Mouse (Mus musculus): ENCODE results near the gene Crocc2.

Gene Crocc2

DNA sequence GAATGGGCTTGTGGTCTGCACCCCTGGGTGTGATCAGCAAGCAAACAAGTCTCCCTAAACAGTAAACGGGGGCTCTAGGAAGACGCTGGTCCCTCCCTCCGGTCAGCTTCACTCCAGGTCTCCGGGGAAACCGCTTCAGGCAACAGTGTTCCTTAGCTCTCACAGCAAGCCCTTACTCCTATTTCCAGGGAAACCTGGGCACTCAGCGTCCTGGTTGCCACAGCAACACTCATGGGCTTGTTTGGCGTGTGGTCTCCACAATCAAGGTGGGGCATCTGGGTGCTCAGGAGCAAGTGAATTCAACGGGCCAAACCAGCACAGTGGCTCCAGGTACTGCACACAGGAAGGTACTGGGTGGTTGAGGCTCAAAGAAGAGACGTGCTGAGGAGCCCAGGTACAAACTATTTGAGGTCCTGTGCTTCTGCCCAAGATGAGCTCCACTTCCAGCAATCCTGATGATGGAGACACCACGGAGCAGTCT is at the start of gene Crocc2:
Gene Crocc2, plus strand, starts transcription at position 431 of the 481 bp plus-strand sequence.
- DNase-seq: no peak

DNA sequence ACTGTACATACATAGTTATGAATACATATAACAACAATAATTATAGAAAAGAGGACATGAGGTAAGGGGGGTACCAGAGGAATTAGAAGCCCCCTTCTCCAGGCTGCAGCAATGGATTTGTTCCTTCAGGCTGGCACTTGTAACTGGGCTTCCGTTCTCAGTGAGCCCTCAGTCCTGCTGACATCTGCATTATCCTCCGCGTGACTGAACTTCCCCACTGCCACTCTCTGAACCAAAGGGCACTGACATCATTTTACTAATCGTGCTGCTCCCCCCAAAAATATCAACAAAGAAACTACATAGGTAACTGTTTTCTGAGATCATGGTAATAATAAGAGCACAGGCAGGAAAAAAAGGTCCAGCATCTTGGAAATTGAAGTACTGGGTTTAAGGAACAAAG is 49.7 kb upstream of the Crocc2 start:
- no peak for DNase-seq

DNA sequence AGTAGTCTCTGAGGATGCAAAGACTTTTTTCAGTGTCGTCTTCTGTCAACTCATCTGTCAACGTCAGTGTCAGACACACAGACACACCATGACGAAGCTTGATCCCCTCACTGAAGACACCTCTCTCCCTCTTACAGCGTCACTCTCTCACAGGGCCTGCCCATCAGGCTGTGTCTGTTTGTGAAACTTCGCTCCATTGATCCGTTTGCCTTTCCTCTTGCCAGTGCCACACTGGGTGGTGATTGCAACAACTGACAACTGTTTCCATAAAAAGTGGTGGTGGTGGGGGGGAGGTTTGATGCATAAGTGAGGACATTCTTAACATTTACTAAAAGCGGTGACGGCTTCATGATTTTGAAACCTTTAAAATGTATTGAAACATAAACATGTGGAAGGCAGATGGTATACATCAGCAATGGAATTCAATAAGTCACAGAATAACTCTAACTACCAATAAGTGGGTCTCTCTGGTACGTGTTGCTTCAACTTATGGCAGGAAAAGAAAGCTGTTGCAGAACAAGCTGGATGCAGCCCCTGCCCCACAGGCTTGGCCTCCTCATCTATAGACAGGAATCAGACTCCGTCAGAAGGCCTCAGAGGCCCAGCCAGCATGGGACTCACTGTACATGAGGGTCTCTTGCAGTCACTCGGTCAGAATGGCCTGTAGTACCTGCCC is 45.2 kb upstream of the Crocc2 start:
- no peak for DNase-seq

DNA sequence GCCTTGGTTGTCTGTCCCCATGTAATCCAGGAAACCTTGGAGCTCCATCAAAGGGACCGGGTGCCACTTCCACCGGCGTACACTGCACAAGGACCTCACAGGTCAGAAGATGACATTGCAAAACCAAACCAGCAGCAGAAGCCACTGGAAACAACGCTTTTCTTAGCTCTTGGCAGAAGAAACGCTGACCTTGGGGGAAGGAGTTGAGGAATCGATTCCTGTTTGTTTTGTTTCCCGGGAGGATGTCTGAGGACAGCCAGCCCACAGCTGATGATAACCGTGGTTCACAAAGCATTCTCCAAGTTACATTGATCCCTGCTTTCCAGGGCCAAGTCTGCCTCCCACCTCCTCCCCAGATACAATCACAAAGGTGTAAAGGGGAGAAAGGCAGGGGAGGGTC is 44.5 kb upstream of the Crocc2 start:
- no peak for DNase-seq

DNA sequence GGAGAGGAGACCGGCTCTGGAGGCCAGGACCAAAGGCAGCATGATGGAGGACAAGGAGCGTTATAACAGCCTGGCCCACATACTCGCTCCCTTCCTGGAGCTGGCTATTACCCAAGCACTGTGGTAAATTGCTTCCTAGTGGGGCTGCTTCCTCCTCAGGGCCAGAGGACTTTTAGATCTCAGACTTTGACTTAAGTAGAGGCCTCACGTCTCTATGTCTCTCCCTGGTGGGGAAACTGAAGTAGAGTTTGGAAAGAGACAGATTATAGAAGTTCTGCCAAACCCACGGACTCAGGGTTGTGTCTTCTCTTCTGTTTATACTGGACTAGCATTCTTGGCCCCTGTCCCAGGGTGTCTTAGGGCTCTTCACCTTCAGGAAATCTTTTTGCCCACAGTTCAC is 43.3 kb upstream of the Crocc2 start:
- DNase-seq: peak in 1 of 2 experiments; percentile 22

DNA sequence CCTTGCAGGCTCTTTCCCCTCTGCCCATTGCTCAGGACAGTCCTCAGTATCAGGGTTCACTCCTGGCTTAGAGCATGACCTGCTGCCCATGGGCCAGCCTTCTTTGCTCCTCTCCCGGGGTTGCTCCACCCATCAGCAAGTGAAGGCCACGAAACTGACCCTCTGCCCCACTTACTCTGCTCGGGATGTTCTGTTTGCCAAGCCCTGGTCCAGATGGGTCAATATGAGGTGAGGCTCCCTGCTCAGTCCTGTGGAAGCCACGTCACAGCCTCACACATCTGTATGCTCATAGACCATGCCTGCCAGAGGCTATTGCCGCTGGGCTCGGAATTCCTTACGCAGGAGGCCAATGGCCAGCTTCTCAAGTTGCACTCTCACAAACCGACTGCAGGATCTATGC is 40.3 kb upstream of the Crocc2 start:
- DNase-seq: no peak

DNA sequence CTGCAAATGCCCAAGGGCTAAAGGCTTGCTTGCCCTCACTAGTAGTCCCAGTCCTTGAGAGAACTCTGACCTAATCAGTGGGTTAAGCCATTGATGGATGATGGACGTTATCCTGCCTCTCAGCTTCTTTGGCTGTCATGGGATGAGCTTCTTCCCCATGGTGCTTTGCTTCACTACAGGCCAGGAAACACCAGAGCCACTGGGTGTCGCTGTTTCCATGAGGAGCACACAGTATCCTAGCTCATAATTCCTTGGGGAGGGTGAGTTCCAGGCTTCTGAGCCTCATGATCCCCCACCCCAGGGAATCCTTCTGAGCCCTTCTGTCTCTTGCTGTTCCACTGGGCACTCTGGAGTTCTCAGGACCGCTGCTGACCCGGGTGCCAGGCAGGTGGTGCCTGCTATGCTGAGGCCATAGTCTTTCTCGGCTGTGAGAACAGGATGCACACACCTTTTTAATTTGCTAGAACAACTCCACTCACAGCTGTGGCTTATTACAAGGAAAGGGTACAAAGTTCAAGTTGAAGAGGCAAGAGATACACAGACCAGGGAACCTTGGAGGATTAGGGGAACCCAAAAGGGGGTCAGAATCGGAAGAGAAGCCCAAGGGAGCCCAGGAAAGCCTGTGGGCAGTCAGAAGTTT is 39.7 kb upstream of the Crocc2 start:
- DNase-seq: peak; percentile 81 to 84

DNA sequence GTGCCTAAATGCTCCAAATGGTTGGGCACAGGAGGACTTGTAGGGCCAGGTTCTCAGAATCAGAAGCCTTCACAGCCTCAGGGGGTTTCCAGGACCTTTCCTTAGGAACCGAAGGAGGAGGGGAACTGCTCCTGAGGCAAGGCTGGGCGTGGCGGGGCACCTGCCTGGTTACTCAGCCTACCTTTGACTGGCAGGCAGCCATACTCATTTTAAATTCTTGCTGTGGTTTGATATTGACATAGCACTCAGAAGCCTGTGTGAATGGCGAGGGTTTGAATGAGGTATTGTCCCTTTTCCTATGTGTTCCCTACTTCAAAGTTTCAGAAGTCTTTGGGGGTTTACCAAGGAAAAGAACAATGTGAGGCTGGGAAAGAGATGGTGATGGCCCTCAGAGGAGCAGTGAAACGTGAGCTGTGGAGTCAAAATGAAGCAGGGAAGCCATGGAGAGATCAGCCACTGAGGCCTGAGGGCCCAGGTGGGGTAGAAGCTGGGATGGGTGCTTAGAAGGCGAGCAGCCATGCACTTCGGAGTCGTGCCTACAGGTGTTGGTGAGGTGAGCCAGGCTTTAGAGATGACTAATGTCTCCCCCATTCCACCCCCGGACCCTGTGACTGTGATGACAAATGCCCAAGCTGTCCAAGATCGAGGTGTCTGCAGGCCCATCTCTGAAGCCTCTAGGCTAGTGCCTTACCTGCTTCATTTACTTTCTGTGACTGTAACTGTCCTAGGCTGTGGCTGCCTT is 38.1 kb upstream of the Crocc2 start:
- peak in 1 of 2 experiments; percentile 18 for DNase-seq

DNA sequence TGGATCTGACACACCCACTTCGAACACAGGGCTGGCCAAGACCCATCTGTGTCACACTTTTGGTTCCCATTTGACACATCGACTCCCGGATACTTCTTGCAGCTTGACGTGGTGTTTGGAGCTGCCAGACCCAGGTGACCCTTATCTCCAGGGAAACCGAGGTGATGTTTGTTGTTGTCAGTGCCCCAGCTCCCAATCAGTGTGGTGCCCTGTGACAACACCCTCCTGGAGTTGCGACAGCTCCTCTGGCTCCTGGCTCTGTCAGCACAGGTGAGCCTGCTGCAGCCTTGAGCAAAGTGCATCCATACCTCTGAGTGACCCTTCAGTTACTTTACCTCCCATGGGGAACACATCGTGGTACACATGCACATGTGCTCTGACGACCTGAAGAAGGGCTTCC is 35.8 kb upstream of the Crocc2 start:
- no peak for DNase-seq

DNA sequence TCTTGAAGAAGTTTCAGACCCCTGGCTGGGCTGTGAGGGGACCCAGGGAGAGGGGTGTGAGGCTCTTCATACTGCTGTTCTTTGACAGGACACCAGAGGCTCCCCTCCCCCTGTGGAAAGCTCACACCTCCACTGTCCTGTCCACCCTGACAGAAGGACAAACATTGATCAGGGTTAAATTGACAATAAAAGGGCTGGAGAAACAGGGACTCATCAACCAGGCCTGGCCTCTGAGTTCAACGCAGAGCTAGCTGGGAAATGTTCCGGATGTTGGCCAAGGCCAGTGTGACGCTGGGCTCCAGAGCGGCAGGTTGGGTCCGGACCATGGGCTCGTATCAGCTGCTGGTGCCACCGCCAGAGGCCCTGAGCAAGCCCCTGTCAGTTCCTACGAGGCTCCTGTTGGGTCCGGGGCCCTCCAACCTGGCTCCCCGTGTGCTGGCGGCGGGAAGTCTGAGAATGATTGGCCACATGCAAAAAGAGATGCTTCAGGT is 33.4 kb upstream of the Crocc2 start, which contains the start of gene Agxt:
Gene Agxt, plus strand, starts transcription at position 205 of the 491 bp plus-strand sequence.
- no peak for DNase-seq

DNA sequence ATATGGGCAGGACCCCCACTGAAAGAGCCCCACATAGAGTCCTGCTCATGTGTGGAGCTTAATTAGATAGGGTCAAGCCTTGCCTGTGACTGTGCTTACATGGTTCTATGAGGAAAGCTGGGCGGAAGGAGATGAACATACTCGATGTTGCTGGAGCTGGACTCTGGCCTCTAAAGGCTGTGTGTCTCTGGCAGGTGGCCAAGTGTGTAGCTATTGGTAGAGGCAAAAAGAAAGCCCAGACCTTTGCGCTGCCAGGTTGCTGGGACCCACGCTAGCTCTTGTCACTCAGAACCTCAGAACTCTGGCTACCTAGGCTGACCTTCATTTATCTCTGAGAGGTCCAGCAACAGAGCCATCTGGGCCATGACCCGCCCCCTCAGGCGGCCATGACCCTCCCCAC is 30.0 kb upstream of the Crocc2 start:
- DNase-seq: peak; percentile 63 to 78

DNA sequence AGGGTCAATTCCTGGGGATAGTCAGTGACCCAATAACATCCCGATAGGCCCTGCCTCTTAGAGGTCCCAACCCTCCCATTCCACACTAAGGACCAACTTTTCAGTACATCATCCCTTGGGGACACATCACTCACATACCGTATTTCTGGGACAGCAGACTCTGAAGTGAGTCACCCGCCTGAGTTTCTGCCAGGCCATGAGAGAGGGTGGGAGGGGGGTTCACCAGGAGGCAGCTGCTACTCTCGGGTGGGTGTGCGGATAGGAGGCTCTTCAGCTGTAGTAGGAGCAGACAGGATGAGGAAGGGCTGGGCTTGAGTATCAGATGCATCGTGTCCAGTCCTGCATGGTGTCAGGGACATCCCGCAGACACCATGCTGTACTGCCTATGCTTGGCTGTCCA is 28.8 kb upstream of the Crocc2 start:
- DNase-seq: no peak

DNA sequence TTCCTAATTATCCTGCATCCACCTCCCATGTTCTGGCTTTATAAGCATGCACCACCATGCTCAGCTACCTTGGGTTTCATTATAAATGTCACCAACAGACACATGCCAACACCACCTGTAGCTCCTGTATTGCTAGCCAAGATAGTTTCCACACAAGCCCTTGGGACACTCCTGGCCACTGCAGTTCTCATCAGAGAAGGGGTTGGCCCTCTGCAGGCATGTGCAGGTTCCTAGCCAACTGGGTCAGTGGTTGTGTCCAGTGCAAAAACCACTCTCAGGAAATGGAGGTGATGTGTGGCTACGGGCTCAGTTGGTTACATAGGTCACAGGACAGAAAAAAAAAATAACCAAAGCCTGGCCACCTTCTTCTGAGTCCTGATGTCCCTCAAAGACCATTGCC is 25.7 kb upstream of the Crocc2 start:
- DNase-seq: no peak

DNA sequence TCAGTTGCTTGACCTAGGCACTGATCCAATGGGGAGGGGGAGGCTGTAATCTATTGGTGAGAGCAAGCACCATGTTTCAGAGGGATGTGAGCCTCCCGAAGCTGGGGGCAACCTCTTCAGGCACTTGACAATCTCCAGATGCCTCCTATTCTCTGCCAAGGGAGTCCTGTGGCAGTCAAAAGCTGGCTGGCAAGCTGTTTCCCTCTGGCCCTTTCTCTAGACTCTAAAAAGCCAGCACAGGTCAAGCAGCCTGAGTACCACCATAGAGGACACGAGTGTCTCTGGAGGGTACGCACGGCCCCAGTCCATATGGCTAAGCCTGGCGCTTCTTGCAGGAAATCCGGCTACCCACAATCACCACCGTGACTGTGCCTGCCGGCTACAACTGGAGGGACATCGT is 24.3 kb upstream of the Crocc2 start:
- DNase-seq: no peak

DNA sequence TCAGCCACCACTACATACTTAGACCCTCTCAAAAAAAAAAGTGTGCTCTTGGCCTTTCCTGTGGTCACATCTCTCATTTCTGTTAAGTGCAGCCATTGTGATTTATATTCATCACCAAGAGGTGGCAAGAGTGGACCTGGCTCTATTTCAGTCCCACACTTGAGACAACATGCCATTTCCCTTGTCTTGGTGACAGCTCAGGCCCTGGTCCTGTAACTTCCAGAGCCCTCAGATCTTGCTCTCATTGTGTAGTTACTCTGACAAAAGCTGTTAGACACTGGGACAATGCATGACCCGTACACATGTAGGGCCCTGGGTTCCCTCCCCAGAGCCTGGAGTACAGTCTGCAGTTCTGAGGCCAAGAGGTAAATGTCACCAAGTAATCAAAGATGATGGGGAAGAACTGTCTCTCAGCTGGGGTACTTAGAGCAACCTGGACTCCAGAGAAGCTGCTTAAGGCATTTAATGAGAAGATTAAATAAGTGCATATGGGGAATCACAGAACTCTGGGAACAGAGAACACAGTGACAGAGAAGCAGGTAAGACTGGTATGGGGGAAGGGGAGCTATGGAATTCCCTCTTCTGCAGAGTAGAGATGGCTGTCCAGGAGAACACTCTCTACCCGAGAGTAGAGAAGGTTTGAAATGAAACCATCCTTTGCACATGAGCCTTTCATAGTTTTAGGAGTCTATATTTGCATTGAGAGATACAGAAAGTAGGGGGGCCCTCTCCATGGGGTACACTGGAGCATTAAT is 17.4 kb upstream of the Crocc2 start:
- no peak for DNase-seq

DNA sequence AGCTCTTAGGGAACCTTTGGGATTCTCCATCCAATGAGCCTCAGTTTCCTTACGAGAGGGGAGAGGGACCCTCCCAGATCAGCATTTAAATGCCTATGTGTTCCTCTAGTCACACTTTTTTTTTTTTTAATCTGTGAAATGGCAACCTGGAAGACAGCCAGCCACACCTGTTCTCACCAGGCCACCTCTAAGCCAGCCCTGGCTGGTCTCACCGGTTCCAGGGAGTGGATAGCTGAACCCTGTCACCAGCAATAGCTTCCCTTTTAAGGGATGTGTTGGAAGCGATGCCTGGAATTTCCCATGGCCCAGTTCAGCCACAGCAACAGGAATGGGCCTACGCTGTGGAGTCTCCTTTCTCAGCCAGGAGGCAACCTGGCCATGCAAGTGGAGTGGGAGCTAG is 11.0 kb upstream of the Crocc2 start:
- DNase-seq: peak in 1 of 2 experiments; percentile 43

DNA sequence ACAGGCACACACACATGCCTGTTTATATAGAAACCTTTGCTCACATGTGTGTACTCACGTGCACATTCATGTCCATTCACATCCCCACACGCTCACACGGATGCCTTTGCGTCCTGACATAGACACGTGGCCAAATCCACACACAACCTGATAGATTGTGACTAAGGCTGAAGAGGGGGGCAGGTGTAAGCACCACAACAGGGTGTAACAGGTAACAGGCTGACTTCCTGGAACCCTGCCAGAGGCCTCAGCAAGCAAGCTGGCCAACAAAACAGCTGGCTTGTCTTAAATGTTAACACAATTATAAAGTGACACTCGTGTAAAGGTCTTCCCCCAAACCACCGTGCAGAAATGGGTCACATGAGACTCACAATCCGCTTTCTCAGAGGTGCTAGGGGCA is 9.6 kb upstream of the Crocc2 start:
- peak in 1 of 2 experiments; percentile 33 for DNase-seq

DNA sequence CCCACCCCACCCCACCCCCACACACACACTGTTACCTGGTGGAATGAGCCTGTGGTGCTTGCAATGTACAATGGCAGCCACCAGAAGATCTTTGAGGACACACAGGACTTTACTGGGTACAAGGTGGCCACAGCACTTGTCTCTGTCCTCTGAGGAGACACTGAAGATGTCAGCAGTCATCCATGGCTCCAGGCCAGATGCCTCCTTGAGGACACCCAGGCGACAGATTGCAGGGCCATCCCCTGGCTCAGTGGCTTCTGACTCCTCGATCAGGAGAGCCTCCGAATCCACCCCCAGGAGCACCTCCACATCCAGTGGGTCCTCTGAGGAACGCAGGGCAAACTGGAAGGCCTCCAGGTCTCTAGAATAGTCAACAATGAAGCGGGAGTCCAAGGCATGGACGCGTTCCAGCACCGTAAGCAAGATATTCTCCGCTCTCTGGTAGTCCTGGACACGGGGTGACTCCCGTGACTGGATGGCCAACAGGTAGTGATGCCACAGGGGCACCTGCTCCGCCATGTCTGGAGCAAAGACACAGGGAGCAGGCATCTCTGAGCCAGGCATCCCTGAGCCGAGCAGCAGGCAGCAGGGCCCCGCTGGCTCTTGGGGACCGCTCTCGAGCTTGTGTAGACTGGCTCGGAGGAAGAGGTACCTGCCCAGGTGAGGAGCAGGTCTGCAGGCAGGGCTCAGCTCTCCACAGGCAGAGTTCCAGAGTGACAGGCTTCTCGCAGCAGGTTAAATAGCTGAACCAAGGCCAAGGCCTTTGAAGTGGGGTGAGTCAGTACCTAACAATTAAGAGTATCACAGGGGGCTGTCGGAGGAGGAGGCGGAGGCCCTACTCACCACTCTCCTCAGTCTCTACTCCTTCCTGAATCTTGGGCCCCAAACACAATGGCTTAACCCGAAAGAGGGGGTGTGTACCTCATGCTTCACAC is 8.7 kb upstream of the Crocc2 start:
- no peak for DNase-seq

DNA sequence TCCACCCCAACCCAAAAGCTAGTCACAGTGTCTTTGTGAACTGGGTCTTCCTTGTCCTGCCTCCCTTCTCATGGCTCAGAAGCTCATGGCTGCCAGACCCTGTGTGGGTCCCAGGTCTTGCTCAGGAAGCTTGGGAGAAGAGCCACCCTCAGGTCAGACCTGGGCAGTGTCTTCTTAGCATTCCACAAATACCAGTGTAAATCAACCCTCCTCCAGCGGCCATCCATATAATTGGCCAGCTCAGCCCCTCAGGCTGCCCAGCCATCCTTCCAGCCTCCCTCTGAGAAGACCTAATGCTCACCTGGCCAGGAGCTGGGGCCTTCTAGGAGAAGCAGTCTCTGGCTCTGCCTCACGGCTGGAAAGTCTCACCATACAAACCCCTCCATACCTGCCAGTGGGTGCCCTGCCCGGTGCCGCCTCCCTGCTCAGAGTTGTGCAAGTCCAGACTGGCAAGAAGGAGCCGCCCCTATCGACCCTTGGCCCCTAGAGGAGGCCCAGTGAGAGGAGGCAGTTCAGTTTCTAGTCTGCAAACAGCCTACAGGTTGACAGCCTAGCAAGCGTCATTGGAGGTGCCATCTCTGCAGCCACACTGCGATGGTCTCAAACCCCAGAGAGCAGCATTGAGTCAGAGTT is 7.9 kb upstream of the Crocc2 start, which contains the start of gene 2310007B03Rik:
Gene 2310007B03Rik, minus strand, starts transcription at position 448 of the 633 bp plus-strand sequence.
- peak; percentile 51 to 72 for DNase-seq

DNA sequence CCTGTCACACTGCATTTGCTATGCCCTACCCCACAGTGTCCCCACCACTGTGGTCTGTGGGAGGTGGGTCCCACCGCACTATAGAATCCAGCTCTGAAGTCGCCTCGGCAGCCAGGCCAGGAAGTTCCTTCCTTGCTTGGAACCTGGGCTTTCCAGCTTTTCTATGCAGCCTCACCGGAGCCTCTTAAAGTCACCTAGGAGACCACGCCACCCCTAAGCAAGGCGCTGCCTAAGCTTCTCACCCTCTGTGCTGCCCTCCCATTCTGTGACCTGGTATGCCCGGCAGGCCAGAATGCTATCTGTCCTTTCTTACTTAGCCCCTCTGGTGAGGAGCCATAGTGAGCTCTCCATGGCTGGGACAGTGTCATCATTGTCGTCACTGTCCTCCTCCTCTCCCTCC is 7.2 kb upstream of the Crocc2 start:
- DNase-seq: no peak

DNA sequence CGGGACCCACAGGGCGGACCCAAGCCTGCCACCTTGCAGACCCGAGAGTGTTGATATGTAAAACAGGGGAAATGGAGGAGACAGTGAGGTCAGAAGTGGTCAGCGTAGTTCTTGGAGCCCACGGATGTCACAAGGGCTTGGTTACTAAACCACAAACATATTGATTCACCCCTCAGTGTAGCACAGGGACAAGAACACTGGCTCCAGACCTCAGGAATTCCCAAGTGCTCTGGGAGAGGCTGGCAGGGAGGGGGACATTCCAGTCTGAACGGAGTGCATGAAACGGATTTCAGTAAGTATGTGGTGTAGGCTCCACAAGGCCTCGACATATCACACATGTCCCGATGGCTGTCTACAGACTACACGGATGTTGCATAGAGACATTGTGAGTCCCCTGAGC is 6.6 kb upstream of the Crocc2 start:
- DNase-seq: no peak
